Mouse (Mus musculus) testis, adult 2 months (tissue): ENCODE results near the gene Cdt1.

Experiments
- CTCF ChIP-seq: fragments of 200-500 bp; IDR thresholded peaks from 2 replicates; pipeline ENCODE4 v1.5.1; 2012; ENCODE audit warnings: low read depth, mild to moderate bottlenecking, inconsistent platforms, low read length, moderate library complexity; ENCODE audit not compliant: control insufficient read depth, insufficient read depth, insufficient replicate concordance
- POLR2A ChIP-seq: fragments of 200-500 bp; IDR thresholded peaks from 2 replicates; pipeline ENCODE4 v1.6.1; 2012; ENCODE audit warnings: low read depth, mild to moderate bottlenecking, inconsistent platforms, low read length, moderate library complexity; ENCODE audit not compliant: control insufficient read depth

DNA sequence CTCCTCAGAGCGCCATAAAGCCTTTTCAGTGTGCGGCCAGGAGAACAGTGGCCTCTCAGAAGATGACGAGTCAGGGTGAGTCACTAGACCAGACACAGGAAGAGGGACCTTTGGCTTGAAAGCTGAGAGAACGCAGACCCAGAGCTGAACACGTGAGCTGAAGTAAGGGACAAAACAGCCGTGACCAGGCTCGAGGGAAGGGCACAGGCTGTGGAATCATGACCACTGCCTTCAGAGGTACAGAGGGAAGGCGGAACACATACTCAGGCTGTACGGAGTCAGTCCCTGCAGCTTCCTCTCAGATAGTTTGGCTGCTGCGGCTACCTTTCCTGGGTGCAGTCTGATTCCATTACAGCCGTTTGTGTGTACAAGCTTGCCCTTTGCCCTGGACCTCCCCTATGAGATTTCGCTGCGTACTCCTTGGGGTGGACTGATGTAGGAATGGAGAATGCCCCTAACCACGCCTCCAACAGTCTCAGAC, 17.6 kb downstream of the Cdt1 start:
- TF ChIP-seq CTCF (no peak), POLR2A (no peak)
